Mouse (Mus musculus) common myeloid progenitor, adult 5-6 weeks (primary cell): ENCODE results near the gene Iqsec1. TPM values are rescaled to one million over a fixed set of nuclear protein-coding genes. Genes with fewer than 3 reads are reported as not detected.
A peak's percentile ranks its signal among the peaks of the same experiment; 100 is the strongest.

Experiments
- ATAC-seq: replicated peaks from 2 replicates; pipeline ENCODE4 v1.8.0; 2016; ENCODE audit warnings: low read depth, mild to moderate bottlenecking, moderate TSS enrichment, inconsistent platforms; ENCODE audit not compliant: poor library complexity, severe bottlenecking
- total RNA-seq: library from RNA; stranded (forward); fragments of 200-1000, 187-1606 nt; gene quantifications from 2 replicates; pipeline ENCODE4 v1.2.3, GENCODE M21; 2017

Iqsec1 gene
- total RNA-seq, 1 experiment from 2014 or later = 13.9 TPM

DNA sequence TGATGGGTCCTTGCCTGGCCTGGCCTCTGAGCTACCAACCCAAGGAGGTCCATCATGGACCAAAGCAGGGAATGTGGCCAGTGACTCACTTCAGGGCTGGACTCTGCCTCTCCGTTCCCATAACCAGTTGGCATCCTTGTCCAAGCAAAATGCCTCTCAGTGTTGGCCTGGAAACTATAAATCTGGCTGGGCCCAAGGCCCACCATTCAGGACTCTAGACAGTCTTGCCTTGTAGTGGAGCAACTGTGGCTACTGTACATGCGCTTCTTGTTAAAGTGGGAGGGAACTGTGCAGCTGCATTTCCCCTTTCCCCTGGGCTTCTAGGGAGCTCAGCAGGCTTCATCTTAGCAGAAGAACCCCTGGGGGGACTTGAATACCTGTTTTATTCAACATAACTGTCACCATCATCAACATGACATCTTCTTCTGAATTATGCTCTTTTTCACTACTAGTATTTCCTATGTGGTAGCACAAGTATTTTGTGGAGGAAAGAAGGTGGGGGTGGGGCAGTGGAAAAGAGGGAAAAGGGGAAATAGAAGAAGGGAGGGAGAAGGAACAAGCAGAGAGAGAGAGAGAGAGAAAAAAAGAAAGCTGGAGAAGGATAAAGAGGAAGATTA, 226.3 kb downstream of the Iqsec1 start:
- no peak for ATAC-seq

DNA sequence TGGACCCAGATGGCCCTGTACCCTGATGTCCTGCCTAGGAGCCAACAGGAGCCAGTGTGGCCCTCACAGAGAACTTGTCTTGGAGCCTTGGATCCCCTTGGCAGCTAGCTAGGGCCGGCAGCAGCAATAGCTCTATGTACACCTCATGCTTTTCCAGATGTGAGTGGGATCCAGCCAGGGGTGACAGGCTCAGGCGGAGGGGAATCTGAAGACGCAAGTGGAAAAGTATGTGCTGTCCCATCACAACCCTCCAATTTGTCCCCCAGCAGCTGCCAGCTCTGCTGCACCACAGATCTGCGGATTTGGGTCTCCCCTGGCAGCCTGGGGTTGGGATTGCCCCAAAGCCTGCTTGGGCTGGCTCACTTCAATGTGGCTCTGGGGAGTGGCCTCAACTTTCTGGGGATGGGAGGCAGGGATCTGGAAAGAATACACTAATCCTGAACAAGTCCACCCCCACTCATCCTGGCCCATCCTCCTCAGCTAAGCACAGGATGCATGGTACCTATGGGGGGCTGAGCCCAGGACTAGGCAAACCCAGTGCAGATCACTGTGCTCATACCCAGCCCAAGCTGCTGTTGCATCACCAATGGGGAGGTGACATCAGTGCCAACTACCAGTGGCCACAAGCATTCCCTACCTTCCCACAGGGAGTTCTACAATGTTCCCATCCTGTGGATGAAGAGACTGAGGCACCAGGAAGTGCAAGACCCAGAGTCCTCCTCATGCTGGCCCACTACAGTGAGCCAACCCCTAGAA, 227.0 kb downstream of the Iqsec1 start:
- no peak for ATAC-seq

DNA sequence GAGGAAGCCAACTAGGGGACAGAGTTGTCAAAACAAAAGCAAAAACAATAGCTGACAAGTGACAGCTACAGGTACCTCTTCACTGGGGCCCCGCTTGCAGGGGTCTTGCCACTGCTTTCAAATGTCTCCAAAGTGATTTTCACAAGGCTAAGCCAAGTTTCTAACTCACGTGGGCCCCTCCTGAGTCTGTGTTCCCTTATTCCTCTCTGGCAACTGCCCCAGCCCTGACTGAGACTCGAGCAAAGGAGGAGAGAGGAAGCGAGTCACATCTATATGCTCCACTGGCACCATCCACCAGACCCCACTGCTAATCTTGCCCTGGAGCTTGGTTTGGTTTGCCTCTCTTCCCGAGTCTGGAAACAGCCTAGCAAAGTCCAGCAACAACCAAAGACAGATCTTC, 227.6 kb downstream of the Iqsec1 start:
- no peak for ATAC-seq

DNA sequence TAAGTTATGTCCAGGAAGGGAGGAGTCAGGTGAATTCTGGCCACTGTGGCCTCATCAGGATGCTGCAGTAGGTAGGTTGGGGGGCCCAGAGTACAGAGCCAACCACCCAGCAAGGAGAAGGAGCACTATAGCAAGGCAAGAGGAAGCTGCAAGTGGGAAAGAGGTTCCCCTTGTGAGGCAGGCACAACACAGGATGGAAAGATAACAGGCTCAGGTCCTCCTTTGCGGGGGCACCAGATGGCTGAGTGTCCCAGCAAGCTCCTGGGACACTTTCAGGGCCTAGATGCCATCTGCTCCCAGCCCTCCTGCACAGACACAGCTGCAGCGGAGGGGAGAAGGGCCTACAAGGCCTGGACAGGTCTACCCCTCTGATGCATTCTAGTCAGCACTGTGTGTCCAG, 228.7 kb downstream of the Iqsec1 start:
- ATAC-seq = peak; percentile 19; the same call in 1 of the 2 replicates

DNA sequence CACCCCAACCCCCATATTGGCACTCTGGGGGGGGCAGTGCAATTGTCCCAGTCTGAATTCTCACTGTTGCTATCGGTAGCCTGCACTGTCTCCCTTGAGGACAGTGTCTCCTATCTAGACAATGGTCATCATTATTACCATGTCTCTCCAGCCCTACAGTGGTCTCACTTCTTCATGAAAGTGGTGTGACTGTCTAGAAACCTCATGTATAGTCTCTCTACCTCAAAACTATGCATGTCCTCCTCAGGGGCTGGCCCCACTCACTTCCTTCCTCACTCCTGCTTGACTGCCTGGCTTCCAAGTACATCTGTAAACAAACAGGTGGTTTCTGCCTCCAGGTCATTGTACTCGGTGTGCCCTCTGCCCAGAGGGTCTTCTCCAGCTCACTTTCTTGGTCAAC, 230.3 kb downstream of the Iqsec1 start:
- no peak for ATAC-seq

DNA sequence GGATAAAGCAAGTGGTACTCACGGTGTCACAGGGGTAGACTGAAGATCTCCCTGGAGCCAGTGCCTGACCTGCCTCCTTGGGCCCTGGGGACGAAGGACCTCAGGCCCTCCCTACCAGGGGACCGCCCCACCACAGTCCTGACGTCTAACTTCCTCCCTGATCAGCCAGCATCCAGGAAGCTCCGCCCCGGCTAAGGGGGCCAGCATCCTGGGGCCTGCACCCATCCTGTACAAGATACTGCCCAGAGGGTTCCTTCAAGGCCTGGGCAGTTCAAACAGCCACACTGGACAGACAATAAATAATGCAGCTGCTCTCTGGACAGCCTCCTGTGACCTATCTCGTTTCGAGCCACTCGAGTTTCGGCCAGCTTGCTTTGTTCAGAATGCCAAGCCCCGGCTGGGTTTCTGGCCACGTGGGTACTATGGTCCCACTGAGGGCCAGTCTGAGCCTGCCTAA, 231.0 kb downstream of the Iqsec1 start:
- peak; percentile 71 for ATAC-seq

DNA sequence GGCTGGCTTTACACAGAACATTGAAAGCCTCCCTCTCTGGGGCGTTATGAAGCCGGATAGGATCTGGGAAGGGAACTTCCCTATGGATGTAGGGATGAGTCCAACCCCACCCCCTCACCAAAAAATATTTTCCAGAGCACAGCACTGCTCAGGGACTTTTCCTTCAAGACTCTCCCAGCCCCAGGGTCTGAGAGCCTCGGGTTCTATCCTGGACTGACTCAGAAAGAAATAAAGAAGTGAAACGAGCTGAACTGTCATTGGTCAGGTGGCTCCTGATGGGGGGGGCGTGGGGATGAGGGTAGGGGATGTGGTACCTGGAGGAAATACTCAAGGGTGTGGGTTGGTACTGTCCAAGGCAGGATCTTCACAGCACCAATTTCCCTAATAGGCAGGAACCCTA, 231.9 kb downstream of the Iqsec1 start:
- no peak for ATAC-seq

DNA sequence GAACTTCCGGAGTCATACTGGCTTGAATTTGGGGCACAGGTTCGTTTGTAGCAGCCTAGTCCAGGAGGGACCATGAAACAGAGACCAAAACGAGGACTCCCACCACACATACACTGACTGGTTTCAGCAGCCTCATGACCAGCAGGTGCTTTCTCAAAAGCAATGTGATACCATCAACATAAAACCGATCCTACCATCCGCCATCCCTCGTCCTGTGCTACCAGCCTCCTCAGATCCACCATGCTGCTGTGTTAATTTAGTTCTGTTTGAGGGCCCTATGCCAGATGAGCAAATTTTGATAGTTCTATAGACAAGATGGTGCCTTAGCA, 232.9 kb downstream of the Iqsec1 start:
- no peak for ATAC-seq

DNA sequence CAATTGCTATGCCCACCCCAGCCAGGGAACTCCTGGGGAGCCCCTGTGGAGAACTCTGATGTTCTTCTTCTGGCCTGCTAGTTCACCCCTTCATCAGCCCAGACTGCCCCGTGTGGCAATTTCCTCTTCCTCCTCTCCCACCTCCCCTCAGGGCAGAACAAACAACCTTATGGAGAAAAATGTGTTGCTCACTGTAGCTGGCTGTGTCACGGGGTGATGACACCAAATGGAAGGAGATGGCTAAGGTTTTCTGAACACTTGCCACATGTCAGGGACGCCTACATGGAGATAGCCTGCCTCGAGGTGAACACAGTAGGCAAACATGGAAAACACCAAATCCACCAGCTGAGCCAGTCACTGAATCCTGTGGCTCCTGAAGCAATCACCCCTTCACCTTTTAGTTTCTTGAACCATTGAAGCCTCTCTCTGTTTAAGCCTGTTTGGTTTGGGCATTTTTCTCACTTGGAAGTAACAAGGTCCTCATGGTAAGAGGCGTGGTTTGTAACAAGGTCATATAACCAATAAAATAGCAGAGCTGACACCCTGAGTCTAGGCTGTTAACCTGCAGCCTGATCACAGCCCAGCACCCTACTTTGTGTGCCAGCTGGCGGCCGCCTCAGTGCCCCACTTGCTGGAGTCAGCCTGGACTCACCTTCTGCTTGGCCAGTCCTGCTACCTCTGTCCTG, 233.4 kb downstream of the Iqsec1 start:
- peak; percentile 23; the same call in 1 of the 2 replicates for ATAC-seq

DNA sequence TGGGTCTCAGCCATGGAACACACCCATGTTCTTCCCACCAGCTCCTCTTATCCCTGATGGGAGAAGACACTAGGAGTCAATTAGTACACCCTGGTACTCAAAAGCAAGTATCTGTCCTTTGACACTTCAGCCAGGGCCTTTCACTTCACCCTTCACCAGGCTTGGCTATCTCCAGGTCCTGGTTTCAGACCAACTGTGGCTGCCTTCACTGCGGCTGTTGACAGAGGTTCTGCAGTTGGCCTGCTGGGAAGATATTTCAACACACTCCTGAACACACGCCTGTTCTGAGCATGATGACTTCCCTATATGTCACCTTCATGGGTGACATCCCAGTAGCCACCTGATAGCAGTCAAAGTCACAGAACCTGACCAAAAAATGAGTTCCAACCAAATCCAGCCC, 234.4 kb downstream of the Iqsec1 start:
- peak; percentile 27 for ATAC-seq

DNA sequence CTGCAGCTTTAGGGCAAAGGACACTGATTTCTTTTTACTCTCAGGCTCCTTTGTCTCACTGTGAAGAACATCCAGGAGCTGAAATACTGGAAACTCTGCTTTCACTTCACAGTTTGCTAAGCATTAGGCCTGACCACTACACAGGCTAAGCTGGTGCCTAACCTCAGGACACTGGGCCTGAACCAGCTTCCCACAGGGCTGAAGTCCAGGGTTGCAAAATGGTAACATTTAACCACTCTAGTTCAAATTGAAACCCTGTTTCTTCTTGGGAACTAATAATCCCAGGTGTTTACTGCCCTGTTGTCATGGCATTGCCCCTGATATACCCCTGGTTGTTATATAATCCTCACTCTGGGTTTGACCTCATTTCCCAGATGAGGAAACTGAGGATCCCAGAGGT, 234.8 kb downstream of the Iqsec1 start:
- ATAC-seq = no peak

DNA sequence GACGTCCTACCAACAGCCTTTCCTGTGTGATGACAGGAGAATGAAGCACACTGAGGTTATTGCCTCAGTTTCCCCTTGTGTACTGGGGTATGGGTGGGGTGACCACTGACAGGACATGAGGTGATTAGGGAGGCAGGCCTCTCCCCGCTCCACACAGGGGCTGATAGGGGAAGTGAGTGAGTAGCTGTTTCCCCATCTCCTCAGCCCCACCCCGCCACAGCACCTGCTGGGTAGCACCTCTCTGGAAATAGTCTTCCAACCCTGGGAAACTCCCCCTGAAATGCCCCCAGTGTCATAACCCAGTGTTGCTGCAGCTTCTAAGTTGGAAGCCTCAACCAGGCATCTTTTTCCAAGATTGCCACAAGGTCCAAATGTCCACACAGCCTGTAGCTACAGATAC, 236.9 kb downstream of the Iqsec1 start:
- ATAC-seq = peak; percentile 66

DNA sequence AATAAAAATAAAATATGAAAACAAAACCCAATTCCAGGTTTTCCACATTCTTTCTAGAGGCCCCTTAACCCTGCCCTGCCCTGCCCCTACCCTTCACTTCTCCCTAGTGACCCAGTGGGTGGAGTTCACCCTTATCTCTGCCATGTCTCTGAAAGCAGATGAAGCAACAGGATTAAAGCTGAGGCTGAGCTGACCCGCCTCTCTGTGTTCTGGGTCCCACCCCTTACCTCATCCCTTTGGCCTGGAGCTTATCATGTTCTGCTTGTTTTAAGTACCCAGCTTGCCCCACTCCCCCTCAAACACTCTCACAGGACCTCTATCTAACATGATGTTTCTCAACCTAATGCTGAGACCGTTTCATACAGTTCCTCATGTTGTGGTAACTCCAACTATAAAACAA, 238.4 kb downstream of the Iqsec1 start:
- ATAC-seq = peak; percentile 54

DNA sequence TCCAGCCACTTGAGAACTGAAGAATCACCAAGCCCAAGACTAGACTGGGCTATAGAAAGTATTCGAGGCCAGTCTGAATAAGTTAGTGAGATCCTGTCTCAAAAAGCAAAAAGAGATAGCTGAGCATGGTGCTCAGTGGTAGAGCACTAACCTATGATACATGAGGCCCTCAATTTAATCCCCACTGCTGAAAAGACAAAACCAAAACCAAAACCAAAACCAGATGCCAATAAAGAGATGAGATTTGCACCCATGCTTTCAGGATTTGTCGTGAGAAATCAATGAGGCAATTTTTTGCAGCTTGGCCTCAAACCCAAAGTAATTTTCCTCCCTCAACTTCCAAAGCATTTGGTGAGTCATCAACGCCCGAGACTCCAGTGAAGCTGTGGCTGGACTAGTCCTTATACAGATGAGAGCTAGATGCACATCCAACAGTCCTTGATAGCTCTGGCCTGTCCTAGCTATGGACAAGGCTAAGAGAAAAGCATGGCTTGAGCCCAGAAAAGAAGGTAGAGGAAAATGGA, 239.0 kb downstream of the Iqsec1 start:
- ATAC-seq = no peak

DNA sequence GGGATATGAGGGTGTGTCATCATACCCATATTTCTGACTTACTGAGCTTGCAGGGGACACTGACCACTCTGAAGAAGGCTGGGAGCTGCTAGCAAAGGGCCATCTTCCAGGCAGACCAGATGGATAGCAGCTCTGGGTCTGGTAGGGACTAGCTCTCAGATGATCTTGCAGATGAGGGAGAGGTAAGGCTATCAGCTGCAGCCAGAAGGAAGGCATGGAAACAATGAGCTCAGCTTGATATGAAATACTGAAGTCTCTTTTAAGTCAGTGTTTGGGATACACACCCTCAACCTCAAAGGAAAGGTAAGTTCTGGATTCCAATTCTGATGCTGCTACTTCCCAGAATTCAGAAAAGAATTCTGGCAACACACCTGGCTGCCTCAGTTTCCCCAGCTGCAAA, 239.5 kb downstream of the Iqsec1 start:
- ATAC-seq = no peak

DNA sequence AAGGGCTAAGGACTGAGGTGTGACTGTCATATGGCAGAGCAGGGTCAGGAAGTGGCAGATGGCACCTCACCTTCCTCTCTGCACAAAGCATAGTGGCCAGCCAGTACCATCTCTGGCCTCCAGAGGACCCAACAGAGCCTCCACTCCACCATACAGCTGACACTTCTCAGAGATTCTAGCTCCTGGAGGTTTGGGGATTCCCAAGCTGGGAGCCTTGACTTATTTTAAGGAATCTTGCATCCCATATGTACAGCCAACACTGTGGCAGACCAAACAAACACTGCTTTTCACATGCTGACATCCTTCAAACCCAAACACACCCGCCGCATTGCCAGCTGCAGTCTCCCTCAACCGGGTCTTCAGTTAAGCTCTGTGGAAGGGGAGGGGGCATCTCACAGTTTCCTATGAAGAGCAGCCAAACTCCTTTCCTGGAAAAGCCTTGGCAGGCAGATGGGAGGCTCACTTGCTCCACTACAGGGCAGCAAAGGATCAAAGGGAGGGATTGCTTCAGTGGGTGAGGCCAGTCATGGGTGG, 242.1 kb downstream of the Iqsec1 start:
- 0 out of 2 replicates have a peak, but pooled peaks have one; percentile 43 for ATAC-seq

DNA sequence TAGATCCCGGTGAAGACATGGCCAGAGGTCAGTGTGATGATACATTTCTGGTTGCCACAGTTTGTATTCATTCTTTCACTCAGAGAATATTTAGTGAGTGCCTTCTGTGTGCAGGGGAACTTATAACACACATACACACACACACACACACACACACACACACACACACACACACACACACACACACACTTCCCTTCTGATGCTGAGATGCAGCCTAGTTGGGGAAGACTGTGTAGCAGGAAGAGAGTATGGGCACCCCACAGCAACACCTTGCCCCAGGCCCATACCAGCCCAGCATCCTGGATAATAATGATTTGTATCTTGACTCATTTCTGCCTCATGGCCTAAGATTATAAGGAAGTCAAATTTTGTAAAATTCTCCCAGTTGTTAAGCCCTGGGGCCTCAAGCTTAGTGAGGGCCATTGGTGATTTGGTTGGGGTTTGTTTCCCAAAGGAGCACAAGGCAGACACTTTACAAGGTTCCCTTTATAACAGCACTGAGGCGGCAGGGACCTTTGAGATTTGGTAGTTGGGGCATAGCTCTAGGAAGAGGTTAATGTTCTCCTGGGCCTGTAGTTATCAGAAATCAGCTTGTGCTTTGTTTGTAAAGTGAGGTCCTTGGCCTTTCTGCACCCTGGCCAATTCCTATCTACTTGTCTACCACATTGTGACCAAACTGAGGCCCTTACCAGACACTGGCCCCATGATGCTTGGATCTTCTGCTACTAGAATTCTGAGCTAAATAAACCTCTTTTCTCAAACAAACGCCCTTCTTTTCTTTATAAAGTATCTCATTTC, 242.9 kb downstream of the Iqsec1 start:
- ATAC-seq = no peak

DNA sequence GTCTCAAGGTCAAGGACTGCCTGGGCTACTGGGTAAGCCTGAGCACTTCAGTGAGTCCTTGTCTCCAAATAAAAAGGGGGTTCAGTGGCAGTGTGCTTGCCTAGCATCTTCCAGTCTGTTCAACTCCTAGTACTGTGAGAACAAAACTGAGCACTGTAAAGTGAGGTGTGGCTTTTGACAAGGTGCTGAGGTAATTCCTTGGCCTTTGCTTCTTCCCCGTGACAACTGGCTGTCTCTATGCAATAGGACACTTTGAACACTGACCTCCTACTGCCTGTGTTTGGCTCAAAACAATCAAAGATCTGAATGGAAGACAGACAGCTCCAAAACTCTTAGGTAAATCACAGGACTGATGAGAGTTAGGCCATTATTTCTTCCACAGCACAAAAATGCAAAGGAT, 246.0 kb downstream of the Iqsec1 start:
- ATAC-seq = no peak

DNA sequence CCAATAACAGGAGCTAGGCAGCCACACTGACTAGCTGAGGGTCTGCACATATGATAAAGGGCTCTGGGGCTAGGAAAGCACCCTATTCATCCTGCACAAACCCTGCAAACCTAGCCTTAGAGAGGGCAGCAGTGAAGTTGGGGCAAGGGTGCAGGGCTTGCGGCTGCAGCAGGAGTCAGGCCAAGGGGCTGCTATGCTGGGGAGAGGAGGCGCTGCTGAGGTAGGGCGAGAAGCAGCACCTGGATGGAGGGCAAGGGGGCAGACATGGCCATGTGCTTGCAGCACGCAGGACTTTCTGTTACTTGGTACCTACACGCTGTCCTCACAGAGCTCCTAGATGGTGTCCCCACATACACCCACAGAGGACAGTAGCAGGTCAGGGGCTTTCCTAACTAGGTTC, 246.8 kb downstream of the Iqsec1 start:
- no peak for ATAC-seq

DNA sequence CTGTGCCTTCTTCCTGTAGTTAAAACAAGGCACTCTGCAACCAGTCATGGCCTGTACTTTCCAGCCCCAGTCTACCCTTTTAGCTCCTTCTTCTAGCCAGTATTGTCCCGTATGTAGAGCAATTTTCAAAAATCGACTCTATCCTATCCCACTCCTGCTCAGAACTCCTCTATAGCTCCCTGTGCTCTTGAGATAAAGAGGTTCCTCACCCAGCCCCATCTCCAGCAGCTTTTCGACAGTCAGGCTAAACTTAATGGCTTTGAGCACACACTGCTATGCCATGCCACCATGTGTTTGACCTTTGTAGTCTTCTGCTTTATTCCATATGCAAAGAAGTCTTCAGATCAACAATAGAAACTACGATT, 247.4 kb downstream of the Iqsec1 start:
- no peak for ATAC-seq
